Mouse (Mus musculus): Measurements from ENCODE around the gene Lhx6. TPM values are rescaled to one million over a fixed set of nuclear protein-coding genes. Genes with fewer than 3 reads are reported as not detected.

Gene Lhx6
- polyA plus RNA-seq, 1 experiment from 2014 or later: 10.6 TPM

DNA sequence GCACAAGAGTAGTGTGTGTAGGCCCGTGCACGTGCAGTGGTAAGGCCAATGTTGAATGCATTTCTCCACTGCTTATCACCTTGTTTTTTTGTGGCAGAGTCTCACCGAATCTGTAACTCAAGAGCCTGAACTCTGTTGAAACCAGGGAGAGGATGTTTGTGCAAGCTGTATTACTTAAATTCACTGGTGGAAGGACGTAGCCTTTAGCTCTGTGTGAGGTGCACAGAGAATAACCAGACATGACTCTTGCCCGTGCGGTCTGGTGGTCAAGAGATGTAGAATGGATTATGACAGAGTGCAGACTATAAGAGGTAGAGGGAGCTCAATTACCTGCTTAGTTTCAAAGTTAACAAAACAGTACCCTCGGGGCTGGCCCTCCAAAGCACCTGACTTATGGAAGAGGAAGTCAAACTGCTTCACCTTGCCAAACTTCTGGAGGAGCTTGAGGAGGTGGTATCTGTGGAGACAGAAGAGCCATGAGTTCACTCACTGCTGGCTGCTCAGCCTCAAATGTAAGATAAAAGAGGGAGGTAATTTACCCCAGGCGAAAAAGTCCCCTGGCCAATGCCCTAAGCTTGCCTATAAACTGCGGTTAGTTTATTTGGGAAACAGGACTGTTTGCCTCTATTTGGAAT, 21.7 kb upstream of the Lhx6 start:
- Histone ChIP-seq H3K4me3 (ENCODE audit: low read depth, low read length) (no peak overlapping the region), H3K4me1 (replicated peaks; ENCODE audit: control insufficient read depth, insufficient read depth, low read length) (no peaks in the 10 kb centered on the region), H3K9me3 (ENCODE audit: control insufficient read depth, low read length) (no peaks in the 10 kb centered on the region), H3K27ac (ENCODE audit: low read depth, low read length) (no peak overlapping the region), H3K36me3 (ENCODE audit: control insufficient read depth, insufficient read depth, low read length) (peaks cover 9% of the 10 kb centered on the region), H3K4me2 (ENCODE audit: low read depth, low read length, severe bottlenecking) (no peak overlapping the region), H3K27me3 (ENCODE audit: control insufficient read depth, insufficient read depth, low read length) (no peaks in the 10 kb centered on the region), H3K9ac (ENCODE audit: low read length) (no peak overlapping the region)
- 92% methylated on average over 9 of the region's 9 CpGs for WGBS
- DNase-seq (ENCODE audit: low spot score): no peak
- no peak for ATAC-seq (replicated peaks; ENCODE audit: low FRiP score)

DNA sequence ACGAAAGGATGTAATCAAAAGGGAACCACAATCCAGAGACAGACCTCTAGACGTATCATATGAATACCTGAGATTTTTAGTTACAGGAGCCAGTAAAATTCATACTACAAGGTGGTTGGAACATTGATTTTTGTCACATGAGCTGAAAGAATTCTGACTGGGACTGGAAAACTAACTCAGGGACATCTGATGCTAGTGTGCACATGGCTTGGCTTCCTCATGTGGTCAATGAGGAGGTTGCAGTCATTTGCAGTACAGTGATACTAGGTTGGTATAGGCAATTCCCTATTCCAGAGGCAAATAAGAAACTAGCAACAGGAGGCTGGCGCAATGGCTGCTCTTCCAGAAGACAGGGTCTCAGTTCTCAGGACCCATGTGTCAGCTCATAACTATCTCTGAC, 7.4 kb upstream of the Lhx6 start:
- Histone ChIP-seq H3K36me3 (ENCODE audit: control insufficient read depth, insufficient read depth, low read length) (no peaks in the 10 kb centered on the region; the same call in 1 of the 2 replicates), H3K4me1 (replicated peaks; ENCODE audit: control insufficient read depth, insufficient read depth, low read length) (no peaks in the 10 kb centered on the region), H3K4me3 (ENCODE audit: low read depth, low read length) (no peak overlapping the region), H3K27ac (ENCODE audit: low read depth, low read length) (no peak overlapping the region), H3K9me3 (ENCODE audit: control insufficient read depth, low read length) (no peaks in the 10 kb centered on the region), H3K27me3 (ENCODE audit: control insufficient read depth, insufficient read depth, low read length) (peaks cover 19% of the 10 kb centered on the region), H3K9ac (ENCODE audit: low read length) (no peak overlapping the region), H3K4me2 (ENCODE audit: low read depth, low read length, severe bottlenecking) (no peak overlapping the region)
- WGBS: 70% methylated on average over 3 of the region's 3 CpGs
- DNase-seq (ENCODE audit: low spot score): no peak
- ATAC-seq (replicated peaks; ENCODE audit: low FRiP score): no peak

DNA sequence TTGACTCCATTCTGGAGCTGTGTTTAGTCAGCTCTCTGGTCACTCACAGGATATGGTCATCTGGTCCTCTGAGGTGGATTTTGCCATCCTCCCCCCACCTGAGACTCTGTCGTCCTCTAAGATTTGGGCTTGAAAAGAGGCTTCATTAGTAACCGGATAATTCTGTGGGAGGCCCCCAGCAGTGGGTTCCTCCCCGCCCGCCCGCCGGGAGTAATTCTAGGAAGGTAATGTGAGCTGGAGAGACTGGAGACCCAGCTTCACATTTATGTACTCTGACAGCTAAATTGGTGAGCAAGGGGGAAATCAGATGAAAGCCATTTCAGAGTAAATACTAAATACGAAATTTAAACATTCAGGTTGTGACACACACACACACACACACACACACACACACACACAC, 3.4 kb upstream of the Lhx6 start:
- peaks cover 57% of the 10 kb centered on the region for H3K27me3 ChIP-seq (ENCODE audit: control insufficient read depth, insufficient read depth, low read length)
- H3K4me3 ChIP-seq (ENCODE audit: low read depth, low read length): no peak overlapping the region
- DNase-seq (ENCODE audit: low spot score): no peak
- H3K36me3 ChIP-seq (ENCODE audit: control insufficient read depth, insufficient read depth, low read length): no peaks in the 10 kb centered on the region
- no peak overlapping the region for H3K9ac ChIP-seq (ENCODE audit: low read length)
- H3K4me1 ChIP-seq (replicated peaks; ENCODE audit: control insufficient read depth, insufficient read depth, low read length): peaks cover 15% of the 10 kb centered on the region; the same call in 1 of the 2 replicates
- H3K4me2 ChIP-seq (ENCODE audit: low read depth, low read length, severe bottlenecking): no peak overlapping the region
- no peaks in the 10 kb centered on the region for H3K9me3 ChIP-seq (ENCODE audit: control insufficient read depth, low read length)
- ATAC-seq (replicated peaks; ENCODE audit: low FRiP score): no peak
- no peak overlapping the region for H3K27ac ChIP-seq (ENCODE audit: low read depth, low read length)
- 9% methylated on average over 7 of the region's 7 CpGs for WGBS

DNA sequence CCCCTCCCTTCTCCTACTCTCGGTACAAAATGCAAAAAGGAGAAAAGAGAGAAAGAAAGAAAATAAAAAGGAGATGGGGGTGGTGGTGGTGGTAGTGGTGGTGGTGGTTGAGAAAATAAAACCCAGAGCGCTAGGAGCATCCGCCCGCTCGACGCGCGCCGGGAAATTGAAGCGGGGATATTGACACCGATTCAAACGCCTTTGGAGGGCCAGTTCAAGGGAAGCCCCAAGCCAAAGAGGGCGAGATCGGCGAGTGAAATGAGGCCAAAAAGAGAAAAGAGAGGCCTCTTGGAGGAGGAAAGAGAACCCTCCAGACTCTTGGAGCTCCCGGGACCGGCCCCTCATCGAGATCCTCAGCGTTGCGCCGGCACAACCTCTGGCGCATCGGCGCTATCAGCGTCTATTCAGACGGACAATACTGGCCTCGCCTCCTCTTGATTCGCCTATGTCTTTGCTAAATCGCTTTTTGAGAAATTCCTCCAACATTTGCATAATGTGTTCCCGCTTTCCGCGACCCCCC, 712 bp downstream of the Lhx6 start:
- DNase-seq (ENCODE audit: low spot score) (no peak), ATAC-seq (replicated peaks; ENCODE audit: low FRiP score) (no peak)
- Histone ChIP-seq H3K9ac (ENCODE audit: low read length) (peak overlapping the region; percentile 37), H3K4me1 (replicated peaks; ENCODE audit: control insufficient read depth, insufficient read depth, low read length) (peaks cover 19% of the 10 kb centered on the region; the same call in 1 of the 2 replicates), H3K27ac (ENCODE audit: low read depth, low read length) (0 out of 2 replicates have a peak overlapping the region, but pooled peaks have one; percentile 37), H3K36me3 (ENCODE audit: control insufficient read depth, insufficient read depth, low read length) (no peaks in the 10 kb centered on the region), H3K4me2 (ENCODE audit: low read depth, low read length, severe bottlenecking) (peak overlapping the region; percentile 61), H3K4me3 (ENCODE audit: low read depth, low read length) (peak overlapping the region; percentile 35), H3K27me3 (ENCODE audit: control insufficient read depth, insufficient read depth, low read length) (peaks cover 92% of the 10 kb centered on the region), H3K9me3 (ENCODE audit: control insufficient read depth, low read length) (no peaks in the 10 kb centered on the region)
- WGBS: under 1% methylated on average over 32 of the region's 32 CpGs

DNA sequence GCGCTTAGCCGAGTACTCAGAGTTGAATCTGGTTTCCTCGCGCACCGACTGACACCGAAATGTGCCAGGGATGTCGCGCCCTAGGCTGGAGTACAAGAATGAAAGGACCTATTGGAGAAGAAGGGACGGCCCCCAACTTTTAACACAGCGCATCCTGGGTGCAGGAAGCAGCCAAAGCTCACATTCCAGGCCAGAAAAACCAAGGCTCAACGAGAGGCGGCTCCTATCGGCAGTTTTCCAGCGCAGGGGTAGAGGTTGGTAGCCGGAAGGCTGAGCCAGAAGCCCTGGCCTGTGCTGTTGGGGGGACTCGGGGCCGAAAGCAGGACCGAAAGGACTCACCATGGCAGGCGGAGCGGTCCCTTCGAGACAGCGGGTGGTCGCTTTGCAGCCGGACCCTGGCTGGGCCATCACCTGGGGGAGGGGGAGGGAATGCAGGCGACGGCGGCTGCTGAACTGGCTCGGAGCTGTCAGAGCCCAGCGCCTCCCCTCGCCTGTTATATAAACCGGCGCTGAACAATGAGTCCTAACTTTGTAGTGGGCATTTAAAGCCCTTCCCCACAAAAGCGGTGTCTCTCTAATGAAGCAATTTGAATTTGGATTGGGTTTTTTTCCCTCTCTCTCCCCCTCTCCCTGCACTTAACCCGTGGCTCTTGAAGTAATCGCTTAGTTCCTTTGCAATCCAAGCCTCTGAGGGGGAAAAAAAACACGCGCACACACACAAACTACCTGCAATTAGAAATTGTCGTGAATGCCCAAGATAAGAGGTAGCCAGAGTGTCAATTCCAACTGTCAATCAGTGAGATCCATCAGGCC, 1.4 kb downstream of the Lhx6 start:
- Histone ChIP-seq H3K9me3 (ENCODE audit: control insufficient read depth, low read length) (no peaks in the 10 kb centered on the region), H3K36me3 (ENCODE audit: control insufficient read depth, insufficient read depth, low read length) (no peaks in the 10 kb centered on the region), H3K4me1 (replicated peaks; ENCODE audit: control insufficient read depth, insufficient read depth, low read length) (peaks cover 19% of the 10 kb centered on the region; the same call in 1 of the 2 replicates), H3K4me3 (ENCODE audit: low read depth, low read length) (peak overlapping the region; percentile 25), H3K9ac (ENCODE audit: low read length) (peak overlapping the region; percentile 17), H3K27ac (ENCODE audit: low read depth, low read length) (0 out of 2 replicates have a peak overlapping the region, but pooled peaks have one; percentile 27), H3K4me2 (ENCODE audit: low read depth, low read length, severe bottlenecking) (peak overlapping the region; percentile 35), H3K27me3 (ENCODE audit: control insufficient read depth, insufficient read depth, low read length) (peaks cover 94% of the 10 kb centered on the region)
- peak; percentile 74 for DNase-seq (ENCODE audit: low spot score)
- under 1% methylated on average over 38 of the region's 38 CpGs for WGBS
- ATAC-seq (replicated peaks; ENCODE audit: low FRiP score): peak; percentile 60

DNA sequence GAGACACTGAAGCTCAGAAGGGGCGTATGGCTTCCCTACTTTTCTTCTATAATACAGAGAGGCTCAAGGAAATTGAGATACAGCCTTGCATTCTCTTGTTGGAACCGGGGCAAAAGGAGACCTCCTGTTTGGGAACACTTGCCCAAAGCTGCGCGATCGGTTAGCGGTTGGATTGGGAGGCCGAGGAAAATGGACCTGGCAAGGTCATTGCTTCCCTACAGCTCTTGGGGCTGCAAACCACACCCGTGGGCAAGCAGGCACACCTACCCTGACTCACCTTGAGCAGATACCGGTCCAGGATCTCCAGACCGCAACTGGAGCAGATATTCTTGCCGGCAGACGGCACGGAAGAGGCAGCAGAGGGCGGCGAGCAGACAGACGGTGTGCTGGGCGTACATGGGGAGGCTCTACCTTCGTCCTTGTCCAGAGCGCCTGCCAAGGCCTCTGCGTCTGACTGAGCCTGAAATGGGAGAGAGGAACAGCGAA, 2.1 kb downstream of the Lhx6 start:
- 0 out of 2 replicates have a peak overlapping the region, but pooled peaks have one; percentile 27 for H3K27ac ChIP-seq (ENCODE audit: low read depth, low read length)
- peak overlapping the region; percentile 17 for H3K9ac ChIP-seq (ENCODE audit: low read length)
- H3K27me3 ChIP-seq (ENCODE audit: control insufficient read depth, insufficient read depth, low read length): peaks cover 95% of the 10 kb centered on the region
- DNase-seq (ENCODE audit: low spot score): no peak
- 2% methylated on average over 21 of the region's 21 CpGs for WGBS
- H3K4me2 ChIP-seq (ENCODE audit: low read depth, low read length, severe bottlenecking): peak overlapping the region; percentile 35; the same call in 1 of the 2 replicates
- peak overlapping the region; percentile 25 for H3K4me3 ChIP-seq (ENCODE audit: low read depth, low read length)
- no peak for ATAC-seq (replicated peaks; ENCODE audit: low FRiP score)
- peaks cover 19% of the 10 kb centered on the region; the same call in 1 of the 2 replicates for H3K4me1 ChIP-seq (replicated peaks; ENCODE audit: control insufficient read depth, insufficient read depth, low read length)
- H3K9me3 ChIP-seq (ENCODE audit: control insufficient read depth, low read length): no peaks in the 10 kb centered on the region
- H3K36me3 ChIP-seq (ENCODE audit: control insufficient read depth, insufficient read depth, low read length): no peaks in the 10 kb centered on the region

DNA sequence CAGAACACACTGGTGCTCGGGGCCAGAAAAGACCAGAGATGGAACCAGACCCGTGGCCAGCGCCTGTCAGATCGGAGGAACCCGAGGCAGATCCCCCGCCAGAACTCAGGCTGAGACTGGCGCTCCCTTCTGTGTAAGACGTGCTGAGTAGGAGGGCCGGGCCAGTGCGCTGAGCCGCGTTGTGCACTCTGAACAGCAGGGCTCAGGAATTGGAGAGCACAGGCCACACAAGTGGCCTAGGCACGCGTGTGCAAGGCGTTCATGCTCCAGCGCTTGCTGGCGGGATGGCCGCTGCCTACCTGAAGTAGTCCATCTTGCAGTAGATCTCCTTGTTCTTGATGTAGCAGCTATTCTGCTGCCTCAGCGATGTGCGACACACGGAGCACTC, 2.7 kb downstream of the Lhx6 start:
- ATAC-seq (replicated peaks; ENCODE audit: low FRiP score) (no peak), DNase-seq (ENCODE audit: low spot score) (peak; percentile 68)
- Histone ChIP-seq H3K36me3 (ENCODE audit: control insufficient read depth, insufficient read depth, low read length) (no peaks in the 10 kb centered on the region), H3K27me3 (ENCODE audit: control insufficient read depth, insufficient read depth, low read length) (peaks cover 95% of the 10 kb centered on the region), H3K4me3 (ENCODE audit: low read depth, low read length) (peak overlapping the region; percentile 16), H3K9me3 (ENCODE audit: control insufficient read depth, low read length) (no peaks in the 10 kb centered on the region), H3K9ac (ENCODE audit: low read length) (no peak overlapping the region), H3K4me1 (replicated peaks; ENCODE audit: control insufficient read depth, insufficient read depth, low read length) (peaks cover 19% of the 10 kb centered on the region; the same call in 1 of the 2 replicates), H3K4me2 (ENCODE audit: low read depth, low read length, severe bottlenecking) (0 out of 2 replicates have a peak overlapping the region, but pooled peaks have one; percentile 15), H3K27ac (ENCODE audit: low read depth, low read length) (no peak overlapping the region)
- under 1% methylated on average over 21 of the region's 21 CpGs for WGBS

DNA sequence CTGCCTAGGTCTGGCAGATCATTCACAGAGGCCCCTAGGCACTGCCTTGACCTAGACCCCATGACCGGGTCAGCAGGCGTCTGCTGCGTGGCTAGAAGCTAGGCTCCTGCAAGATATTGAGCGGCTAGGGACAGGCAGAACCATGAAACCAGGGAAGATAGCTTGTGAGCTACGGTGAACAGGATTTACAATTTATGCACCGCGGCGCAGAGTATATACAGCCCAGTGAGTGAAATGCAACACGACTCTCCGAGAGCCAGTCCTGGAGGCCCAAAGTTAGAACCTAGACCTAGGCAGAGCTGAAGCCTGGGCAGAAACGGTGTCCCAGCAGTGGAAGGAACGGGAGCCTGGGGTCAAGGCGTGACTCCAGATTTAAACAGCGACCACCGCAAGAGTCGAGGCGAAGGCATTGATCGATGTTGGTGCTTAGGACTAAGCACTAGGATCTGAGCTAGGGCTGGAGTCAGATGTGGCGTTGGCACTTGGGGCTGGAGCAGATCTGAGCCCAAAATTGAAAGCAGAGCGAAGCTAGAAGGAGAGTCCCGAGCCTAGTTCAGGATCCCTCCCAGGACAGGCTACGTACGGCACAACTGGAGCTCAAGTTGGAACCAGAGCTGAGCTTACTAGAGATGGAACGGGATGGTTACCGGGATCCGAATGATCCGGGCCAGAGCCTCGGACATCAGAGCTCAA, 3.2 kb downstream of the Lhx6 start:
- Histone ChIP-seq H3K27ac (ENCODE audit: low read depth, low read length) (no peak overlapping the region), H3K4me1 (replicated peaks; ENCODE audit: control insufficient read depth, insufficient read depth, low read length) (peaks cover 19% of the 10 kb centered on the region; the same call in 1 of the 2 replicates), H3K4me3 (ENCODE audit: low read depth, low read length) (peak overlapping the region; percentile 16), H3K27me3 (ENCODE audit: control insufficient read depth, insufficient read depth, low read length) (peaks cover 96% of the 10 kb centered on the region), H3K9ac (ENCODE audit: low read length) (no peak overlapping the region), H3K4me2 (ENCODE audit: low read depth, low read length, severe bottlenecking) (peak overlapping the region; percentile 24; the same call in 1 of the 2 replicates), H3K9me3 (ENCODE audit: control insufficient read depth, low read length) (no peaks in the 10 kb centered on the region), H3K36me3 (ENCODE audit: control insufficient read depth, insufficient read depth, low read length) (no peaks in the 10 kb centered on the region)
- DNase-seq (ENCODE audit: low spot score) (no peak), ATAC-seq (replicated peaks; ENCODE audit: low FRiP score) (no peak)
- WGBS: 2% methylated on average over 28 of the region's 28 CpGs

Measured in forebrain, embryonic 11.5 days (tissue).